Mouse (Mus musculus): Measurements from ENCODE around the gene Ctdsp2.

The Ctdsp2 gene

GRCm38 (mm10) chr10:127047954-127048353 is 69.4 kb downstream of the Ctdsp2 start, which contains the start of gene Cyp27b1:
Cyp27b1 (plus strand) TSS chr10:127048250.
- DNase-seq: no peak

DNA sequence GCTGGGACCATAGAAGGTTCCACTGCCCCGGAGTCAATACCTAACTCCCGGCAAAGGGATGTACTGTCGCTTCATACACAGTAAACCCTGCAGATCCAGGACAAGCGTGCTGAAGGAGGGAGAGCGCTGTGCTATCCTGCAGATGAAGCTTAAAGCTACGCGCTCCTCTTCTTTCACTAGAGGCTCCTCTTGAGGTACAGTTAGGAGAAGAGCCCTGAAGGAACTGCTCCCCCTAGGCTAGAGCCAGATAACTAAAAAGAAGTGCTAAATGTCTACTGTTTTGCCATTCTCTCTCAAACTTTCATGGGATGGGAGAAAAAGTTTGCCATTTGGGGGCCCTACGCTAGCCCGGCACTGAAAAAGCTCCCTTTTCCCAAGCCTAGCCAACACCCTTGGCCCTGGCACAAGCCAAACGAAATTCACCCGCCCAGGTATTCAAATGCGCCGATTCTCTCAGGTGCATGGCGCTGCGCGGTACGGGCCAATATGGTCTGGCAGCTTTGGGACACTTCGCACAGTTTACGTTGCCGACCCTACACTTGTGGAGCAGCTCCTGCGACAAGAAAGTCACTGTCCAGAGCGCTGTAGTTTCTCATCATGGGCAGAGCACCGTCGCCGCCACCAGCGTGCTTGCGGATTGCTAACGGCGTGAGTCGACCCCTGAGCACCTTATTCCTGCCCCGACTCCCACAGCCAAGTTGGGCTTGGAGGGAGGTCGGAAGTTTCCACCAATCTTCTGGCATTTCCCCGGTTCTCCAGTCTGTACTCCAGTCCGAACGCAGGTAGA is 70.3 kb downstream of the Ctdsp2 start:
- DNase-seq: no peak

Measured in cerebellum, postnatal 25 days (tissue).